In the genomic region with DNA sequence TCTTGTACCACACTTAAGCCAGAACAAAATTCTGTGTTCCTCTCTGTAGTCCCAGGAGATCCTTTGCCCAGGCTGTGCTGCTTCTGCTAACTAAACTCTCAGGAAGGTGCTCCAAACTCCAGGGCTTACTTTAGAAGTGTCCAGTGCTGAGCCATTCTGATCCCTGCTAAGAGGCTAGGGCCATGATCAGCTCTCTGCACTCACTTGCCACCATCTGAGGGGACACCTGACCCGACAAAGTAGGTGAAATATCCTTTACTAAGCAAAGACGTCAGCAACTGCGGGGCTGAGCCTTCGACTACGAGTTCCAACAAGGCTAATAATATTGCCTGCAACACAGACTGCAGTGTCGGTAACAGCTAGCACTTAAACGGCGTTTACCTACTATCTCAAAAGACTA, we compare ENCODE assay signal across 1 mouse cellular context.
TF ChIP-seq lines count a peak whose summit lies in the region.

No protein-coding gene starts in this region.

TF ChIP-seq in CH12.LX, 34 proteins besides CTCF, POLR2A, EP300 and RAD21 (continued from another document):
- no peak for TF ChIP-seq KAT2A (IDR thresholded peaks at IDR 0.05; ENCODE audit: insufficient replicate concordance, low read length)
- TF ChIP-seq BHLHE40 (IDR thresholded peaks at IDR 0.05; ENCODE audit: low read depth, low read length) = no peak
- no peak for TF ChIP-seq USF1 (IDR thresholded peaks at IDR 0.05; ENCODE audit: low read depth, low read length)
- TF ChIP-seq HCFC1 (IDR thresholded peaks at IDR 0.05; ENCODE audit: low read depth, low read length) = no peak
- no peak for TF ChIP-seq CHD2 (IDR thresholded peaks at IDR 0.05; ENCODE audit: low read length)
- no peak for TF ChIP-seq ELF1 (IDR thresholded peaks at IDR 0.05; ENCODE audit: low read depth, low read length)
- TF ChIP-seq ZC3H11A (IDR thresholded peaks at IDR 0.05; ENCODE audit: low read depth, low read length) = no peak
- no peak for TF ChIP-seq MAX (IDR thresholded peaks at IDR 0.05; ENCODE audit: low read length)
- no peak for TF ChIP-seq MAFK (IDR thresholded peaks at IDR 0.05; ENCODE audit: insufficient replicate concordance, low read length)
- TF ChIP-seq UBTF (IDR thresholded peaks at IDR 0.05; ENCODE audit: low read depth, low read length) = no peak
- no peak for TF ChIP-seq MXI1 (IDR thresholded peaks at IDR 0.05; ENCODE audit: low read depth, low read length)
- TF ChIP-seq ZNF384 (IDR thresholded peaks at IDR 0.05; ENCODE audit: low read depth, low read length) = no peak
TF ChIP-seq in CH12.LX: peak in this region for 0.
